Mouse (Mus musculus): ENCODE data around the gene Alkbh4. TPM values are rescaled to one million over a fixed set of nuclear protein-coding genes. Genes with fewer than 3 reads are reported as not detected.
"Not testable (repeated sequence)": the region's sequence is repeated elsewhere in the genome, so short reads cannot be mapped to it uniquely, and the experiment has no call there.

Gene Alkbh4
- polyA plus RNA-seq, 1 experiment from 2014 or later = 12.2 TPM

DNA sequence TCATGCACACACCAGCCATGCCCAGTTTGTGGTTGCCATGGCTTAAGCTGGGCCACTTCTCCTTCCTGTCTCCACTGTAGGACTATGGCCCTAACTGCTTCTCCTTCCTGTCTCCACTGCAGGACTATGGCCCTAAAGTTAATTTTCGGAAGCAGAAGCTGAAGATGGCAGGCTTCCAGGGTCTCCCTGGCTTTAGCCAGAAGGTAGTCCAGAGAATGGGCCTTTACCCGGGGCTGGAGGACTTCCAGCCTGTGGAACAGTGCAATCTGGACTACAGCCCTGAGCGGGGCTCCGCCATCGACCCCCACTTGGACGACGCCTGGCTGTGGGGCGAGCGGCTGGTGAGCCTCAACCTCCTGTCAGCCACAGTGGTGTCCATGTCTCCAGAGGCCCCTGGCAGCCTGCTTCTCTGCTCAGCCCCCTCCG is 4.1 kb downstream of the Alkbh4 start:
- H3K27ac ChIP-seq = no peak overlapping the region
- no peak overlapping the region for H3K4me3 ChIP-seq (replicated peaks; ENCODE audit: low read depth, low read length)
- WGBS = 93% methylated on average over 10 of the region's 10 CpGs
- no peaks in the 10 kb centered on the region for H3K9me3 ChIP-seq (replicated peaks; ENCODE audit: low read length)
- no peak overlapping the region for H3K9ac ChIP-seq (ENCODE audit: low read depth, low read length)
- no peaks in the 10 kb centered on the region for H3K4me1 ChIP-seq (replicated peaks; ENCODE audit: insufficient read depth, low read length)
- no peaks in the 10 kb centered on the region for H3K27me3 ChIP-seq (ENCODE audit: insufficient read depth, low read length)
- H3K36me3 ChIP-seq (ENCODE audit: insufficient read depth, low read length) = peaks cover 23% of the 10 kb centered on the region
- no peak overlapping the region for H3K4me2 ChIP-seq (ENCODE audit: low read length)
- no peak for TF ChIP-seq CTCF (IDR thresholded peaks at IDR 0.05; ENCODE audit: low read depth)
- DNase-seq (ENCODE audit: low spot score) = no peak
- no peak for ATAC-seq (replicated peaks; ENCODE audit: low FRiP score, low read depth)

- Histone ChIP-seq H3K27me3 (ENCODE audit: insufficient read depth, low read length) (no peaks in the 10 kb centered on the region), H3K4me2 (ENCODE audit: low read length) (no peak overlapping the region), H3K36me3 (ENCODE audit: insufficient read depth, low read length) (peaks cover 23% of the 10 kb centered on the region), H3K4me3 (replicated peaks; ENCODE audit: low read depth, low read length) (no peak overlapping the region), H3K9ac (ENCODE audit: low read depth, low read length) (no peak overlapping the region), H3K27ac (no peak overlapping the region), H3K9me3 (replicated peaks; ENCODE audit: low read length) (no peaks in the 10 kb centered on the region), H3K4me1 (replicated peaks; ENCODE audit: insufficient read depth, low read length) (no peaks in the 10 kb centered on the region)
- peak; percentile 31; the same call in 1 of the 2 replicates for TF ChIP-seq CTCF (IDR thresholded peaks at IDR 0.05; ENCODE audit: low read depth)
- WGBS = 82% methylated on average over 5 of the region's 5 CpGs
- ATAC-seq (replicated peaks; ENCODE audit: low FRiP score, low read depth) (no peak), DNase-seq (ENCODE audit: low spot score) (no peak)
Observed at GRCm38 (mm10) chr5:136142746-136143145, 6.8 kb downstream of the Alkbh4 start.

GRCm38 (mm10) chr5:136143161-136143755 is 7.3 kb downstream of the Alkbh4 start:
- WGBS = 89% methylated on average over 6 of the region's 6 CpGs
- H3K9me3 ChIP-seq (replicated peaks; ENCODE audit: low read length) = no peaks in the 10 kb centered on the region
- TF ChIP-seq CTCF (IDR thresholded peaks at IDR 0.05; ENCODE audit: low read depth) = peak; percentile 36; the same call in 1 of the 2 replicates
- H3K4me3 ChIP-seq (replicated peaks; ENCODE audit: low read depth, low read length) = no peak overlapping the region
- H3K4me2 ChIP-seq (ENCODE audit: low read length) = no peak overlapping the region
- ATAC-seq (replicated peaks; ENCODE audit: low FRiP score, low read depth) (no peak), DNase-seq (ENCODE audit: low spot score) (no peak)
- H3K27ac ChIP-seq = no peak overlapping the region
- no peak overlapping the region for H3K9ac ChIP-seq (ENCODE audit: low read depth, low read length)
- no peaks in the 10 kb centered on the region for H3K27me3 ChIP-seq (ENCODE audit: insufficient read depth, low read length)
- H3K36me3 ChIP-seq (ENCODE audit: insufficient read depth, low read length) = peaks cover 23% of the 10 kb centered on the region
- no peaks in the 10 kb centered on the region for H3K4me1 ChIP-seq (replicated peaks; ENCODE audit: insufficient read depth, low read length)

GRCm38 (mm10) chr5:136144606-136145430 is 8.9 kb downstream of the Alkbh4 start:
- 35% methylated on average over 12 of the region's 12 CpGs for WGBS
- H3K36me3 ChIP-seq (ENCODE audit: insufficient read depth, low read length) = peaks cover 13% of the 10 kb centered on the region
- no peak overlapping the region for H3K27ac ChIP-seq
- DNase-seq (ENCODE audit: low spot score) = no peak
- H3K9me3 ChIP-seq (replicated peaks; ENCODE audit: low read length) = no peaks in the 10 kb centered on the region
- H3K9ac ChIP-seq (ENCODE audit: low read depth, low read length) = no peak overlapping the region
- H3K27me3 ChIP-seq (ENCODE audit: insufficient read depth, low read length) = no peaks in the 10 kb centered on the region
- no peaks in the 10 kb centered on the region for H3K4me1 ChIP-seq (replicated peaks; ENCODE audit: insufficient read depth, low read length)
- no peak for ATAC-seq (replicated peaks; ENCODE audit: low FRiP score, low read depth)
- no peak for TF ChIP-seq CTCF (IDR thresholded peaks at IDR 0.05; ENCODE audit: low read depth)
- H3K4me2 ChIP-seq (ENCODE audit: low read length) = no peak overlapping the region
- no peak overlapping the region for H3K4me3 ChIP-seq (replicated peaks; ENCODE audit: low read depth, low read length)

- WGBS = 86% methylated on average over 1 of the region's 1 CpGs
- Histone ChIP-seq H3K9ac (ENCODE audit: low read depth, low read length) (no peak overlapping the region), H3K36me3 (ENCODE audit: insufficient read depth, low read length) (no peaks in the 10 kb centered on the region), H3K27me3 (ENCODE audit: insufficient read depth, low read length) (no peaks in the 10 kb centered on the region), H3K4me1 (replicated peaks; ENCODE audit: insufficient read depth, low read length) (no peaks in the 10 kb centered on the region), H3K27ac (no peak overlapping the region), H3K4me2 (ENCODE audit: low read length) (no peak overlapping the region), H3K4me3 (replicated peaks; ENCODE audit: low read depth, low read length) (no peak overlapping the region), H3K9me3 (replicated peaks; ENCODE audit: low read length) (no peaks in the 10 kb centered on the region)
- ATAC-seq (replicated peaks; ENCODE audit: low FRiP score, low read depth) = no peak
- no peak for TF ChIP-seq CTCF (IDR thresholded peaks at IDR 0.05; ENCODE audit: low read depth)
- no peak for DNase-seq (ENCODE audit: low spot score)
Observed at GRCm38 (mm10) chr5:136146936-136147335, 11.0 kb downstream of the Alkbh4 start.

GRCm38 (mm10) chr5:136147704-136148103 is 11.8 kb downstream of the Alkbh4 start:
- ATAC-seq (replicated peaks; ENCODE audit: low FRiP score, low read depth) (no peak), DNase-seq (ENCODE audit: low spot score) (no peak)
- H3K9ac ChIP-seq (ENCODE audit: low read depth, low read length) = no peak overlapping the region
- no peaks in the 10 kb centered on the region for H3K27me3 ChIP-seq (ENCODE audit: insufficient read depth, low read length)
- no peaks in the 10 kb centered on the region for H3K36me3 ChIP-seq (ENCODE audit: insufficient read depth, low read length)
- H3K4me3 ChIP-seq (replicated peaks; ENCODE audit: low read depth, low read length) = no peak overlapping the region
- no peaks in the 10 kb centered on the region for H3K9me3 ChIP-seq (replicated peaks; ENCODE audit: low read length)
- 71% methylated on average over 8 of the region's 8 CpGs for WGBS
- no peak overlapping the region for H3K4me2 ChIP-seq (ENCODE audit: low read length)
- no peak for TF ChIP-seq CTCF (IDR thresholded peaks at IDR 0.05; ENCODE audit: low read depth)
- no peaks in the 10 kb centered on the region for H3K4me1 ChIP-seq (replicated peaks; ENCODE audit: insufficient read depth, low read length)
- H3K27ac ChIP-seq = no peak overlapping the region

DNA sequence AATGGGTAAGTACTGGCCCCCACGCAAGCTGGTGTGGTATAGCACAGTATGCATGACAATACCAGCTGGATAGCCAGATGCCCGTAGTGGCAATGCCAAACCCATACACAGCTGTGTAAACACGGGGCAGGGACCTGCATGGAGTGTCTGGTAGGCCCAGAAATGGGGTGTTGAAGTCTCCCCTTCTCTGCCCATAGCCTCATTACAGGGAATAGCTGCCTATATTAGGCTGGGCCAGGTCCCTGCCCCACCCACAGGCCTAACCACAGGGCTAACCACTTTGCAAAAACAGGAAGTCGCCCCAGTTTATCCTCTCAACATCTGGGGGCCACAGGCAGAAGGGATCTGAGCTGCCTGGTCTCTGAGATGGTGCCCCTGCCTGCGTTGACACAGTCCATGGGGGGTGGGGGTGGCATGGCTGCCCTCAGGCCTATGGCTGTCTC is 13.2 kb downstream of the Alkbh4 start:
- H3K4me3 ChIP-seq (replicated peaks; ENCODE audit: low read depth, low read length); H3K27me3 ChIP-seq (ENCODE audit: insufficient read depth, low read length); H3K4me2 ChIP-seq (ENCODE audit: low read length); DNase-seq (ENCODE audit: low spot score); H3K4me1 ChIP-seq (replicated peaks; ENCODE audit: insufficient read depth, low read length); H3K9ac ChIP-seq (ENCODE audit: low read depth, low read length); H3K27ac ChIP-seq; ATAC-seq (replicated peaks; ENCODE audit: low FRiP score, low read depth); H3K9me3 ChIP-seq (replicated peaks; ENCODE audit: low read length); H3K36me3 ChIP-seq (ENCODE audit: insufficient read depth, low read length): not testable (repeated sequence)
- 68% methylated on average over 5 of the region's 5 CpGs for WGBS
